In the genomic region with DNA sequence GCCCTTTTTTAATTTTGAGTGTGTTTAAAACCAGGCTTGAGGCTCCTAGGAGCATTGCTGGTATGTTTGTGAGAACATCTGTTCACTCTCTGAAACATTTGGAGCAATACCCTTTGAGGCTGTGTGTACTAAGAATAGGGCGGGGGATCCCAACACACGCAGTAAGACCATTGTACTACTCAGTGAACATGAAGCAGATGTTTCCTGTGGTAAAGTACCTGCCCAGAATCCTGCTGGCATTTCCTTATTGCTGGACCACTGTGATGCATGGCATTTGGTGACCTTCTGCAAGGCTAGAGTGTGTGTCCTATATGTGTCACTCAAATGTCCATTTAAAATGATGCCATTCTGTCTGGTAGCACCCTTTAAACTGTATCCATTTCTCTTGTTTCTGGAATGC, we compare ENCODE assay signal across 27 mouse cellular contexts.
DNase-seq lines count a peak whose midpoint lies in the region; ATAC-seq and TF ChIP-seq lines count a peak whose summit lies in the region.
"Had no signal": no experiment of that assay in that cellular context is flagged by ENCODE, and none has a peak within 500 bp of the region (broad histone marks: within the 10 kb centered on the region; RNA-seq: fewer than 3 reads in every experiment).

No protein-coding gene starts in this region.

- H3K4me2 ChIP-seq in lung, embryonic 14.5 days = no peak overlapping the region
- H3K4me2 ChIP-seq in lung, postnatal 0 days (replicated peaks; ENCODE audit: low read depth, low read length) = no peak overlapping the region
- H3K4me2 ChIP-seq: embryonic facial prominence, embryonic 13.5 days; forebrain, embryonic 13.5 days; heart, embryonic 11.5 days; hindbrain, embryonic 13.5 days had no signal

- ATAC-seq in lung, embryonic 14.5 days (ENCODE audit: insufficient read depth) = peak; percentile 47; the same call in 1 of the 2 replicates
- peak; percentile 47; the same call in 1 of the 2 replicates for ATAC-seq in lung, postnatal 0 days
- ATAC-seq: activated CD4-positive, CD25-positive, alpha-beta regulatory T cell, adult 4 months; forebrain, embryonic 13.5 days; forebrain, embryonic 16.5 days; hindbrain, embryonic 16.5 days had no signal

- H3K9me3 ChIP-seq in lung, embryonic 14.5 days (ENCODE audit: low read depth, low read length) = no peaks in the 10 kb centered on the region
- no peaks in the 10 kb centered on the region for H3K9me3 ChIP-seq in lung, postnatal 0 days (ENCODE audit: low read length)
- H3K9me3 ChIP-seq: embryonic facial prominence, embryonic 13.5 days; forebrain, embryonic 10.5 days; forebrain, embryonic 13.5 days; hindbrain, embryonic 10.5 days; hindbrain, embryonic 13.5 days had no signal

- peak; percentile 13 for DNase-seq in adrenal gland, adult 2 months
- no peak for DNase-seq in adrenal gland, postnatal 36 days
- DNase-seq in kidney, postnatal 10 days = peak; percentile 8
- DNase-seq in kidney, adult 11 months = no peak
- peak; percentile 13 for DNase-seq in lung, embryonic 14.5 days
- no peak for DNase-seq in lung, adult 2 months
- DNase-seq in lung, postnatal 0 days (ENCODE audit: low spot score) = no peak
- no peak for DNase-seq in lung, adult 18-20 months
- DNase-seq: adrenal gland, postnatal 10 days; cerebellum, adult 11 months; cerebellum, adult 2 months; cerebellum, adult 9-11 months; cerebellum, postnatal 25 days; gastrocnemius, postnatal 10 days; gastrocnemius, postnatal 36 days; heart, adult 2 months; heart, postnatal 10 days; heart, postnatal 36 days had no signal

- TF ChIP-seq EP300 in lung, postnatal 0 days (IDR thresholded peaks at IDR 0.05) = peak; percentile 63

- H3K27ac ChIP-seq in lung, embryonic 14.5 days (ENCODE audit: low read depth) = no peak overlapping the region
- no peak overlapping the region for H3K27ac ChIP-seq in lung, postnatal 0 days (ENCODE audit: low read length)
- H3K27ac ChIP-seq: embryonic facial prominence, embryonic 13.5 days; forebrain, embryonic 10.5 days; forebrain, embryonic 13.5 days; heart, adult 2 months; hindbrain, embryonic 10.5 days; hindbrain, embryonic 13.5 days had no signal

- TF ChIP-seq POLR2A in lung, adult 2 months (IDR thresholded peaks at IDR 0.05; ENCODE audit: borderline replicate concordance, extremely low read depth, low read depth, low read length) = no peak

- no peak for TF ChIP-seq CTCF in lung, embryonic 14.5 days (IDR thresholded peaks at IDR 0.05; ENCODE audit: low read depth)
- no peak for TF ChIP-seq CTCF in lung, adult 2 months (IDR thresholded peaks at IDR 0.05; ENCODE audit: insufficient read depth, low read length)
- TF ChIP-seq CTCF in lung, postnatal 0 days (IDR thresholded peaks at IDR 0.05) = no peak

- no peak overlapping the region for H3K9ac ChIP-seq in lung, embryonic 14.5 days
- no peak overlapping the region for H3K9ac ChIP-seq in lung, postnatal 0 days (replicated peaks; ENCODE audit: low read depth)
- H3K9ac ChIP-seq: embryonic facial prominence, embryonic 13.5 days; forebrain, embryonic 13.5 days; hindbrain, embryonic 13.5 days had no signal

- H3K4me1 ChIP-seq in lung, embryonic 14.5 days (ENCODE audit: insufficient read depth) = no peaks in the 10 kb centered on the region
- H3K4me1 ChIP-seq in lung, adult 2 months (ENCODE audit: control insufficient read depth, insufficient read depth, low read length) = no peaks in the 10 kb centered on the region
- no peaks in the 10 kb centered on the region for H3K4me1 ChIP-seq in lung, postnatal 0 days (ENCODE audit: insufficient read depth, low read depth, low read length)
- H3K4me1 ChIP-seq: embryonic facial prominence, embryonic 13.5 days; forebrain, embryonic 10.5 days; forebrain, embryonic 13.5 days; hindbrain, embryonic 10.5 days; hindbrain, embryonic 13.5 days had no signal

- H3K4me3 ChIP-seq in lung, embryonic 14.5 days (ENCODE audit: low read depth, low read length) = no peak overlapping the region
- H3K4me3 ChIP-seq in lung, adult 2 months (replicated peaks; ENCODE audit: extremely low read depth, low read depth, low read length) = no peak overlapping the region
- no peak overlapping the region for H3K4me3 ChIP-seq in lung, postnatal 0 days (ENCODE audit: low read depth, low read length)
- H3K4me3 ChIP-seq: embryonic facial prominence, embryonic 13.5 days; forebrain, embryonic 10.5 days; forebrain, embryonic 13.5 days; heart, adult 2 months; hindbrain, embryonic 10.5 days; hindbrain, embryonic 13.5 days had no signal

- H3K36me3 ChIP-seq in lung, embryonic 14.5 days (ENCODE audit: insufficient read depth) = no peaks in the 10 kb centered on the region
- no peaks in the 10 kb centered on the region for H3K36me3 ChIP-seq in lung, postnatal 0 days (ENCODE audit: insufficient read depth, low read length)
- H3K36me3 ChIP-seq: embryonic facial prominence, embryonic 13.5 days; forebrain, embryonic 10.5 days; hindbrain, embryonic 10.5 days had no signal

- no peaks in the 10 kb centered on the region for H3K27me3 ChIP-seq in lung, embryonic 14.5 days (ENCODE audit: insufficient read depth, low read length)
- H3K27me3 ChIP-seq in lung, postnatal 0 days (replicated peaks; ENCODE audit: insufficient read depth, low read length) = no peaks in the 10 kb centered on the region
- H3K27me3 ChIP-seq: embryonic facial prominence, embryonic 13.5 days; forebrain, embryonic 13.5 days; hindbrain, embryonic 13.5 days had no signal

- 73% methylated on average over 2 of the region's 2 CpGs for WGBS in lung, embryonic 14.5 days
- 39% methylated on average over 2 of the region's 2 CpGs for WGBS in lung, adult 2 months
- 60% methylated on average over 2 of the region's 2 CpGs for WGBS in lung, postnatal 0 days

Comparison
In these comparisons a context has a peak if more than half of its experiments do, and no peak if none do; other contexts are left out.
1. DNase-seq: peak in adrenal gland, adult 2 months (single experiment), kidney, postnatal 10 days (single experiment) and lung, embryonic 14.5 days (single experiment); none in adrenal gland, postnatal 36 days (0 of 2), kidney, adult 11 months (single experiment), lung, adult 2 months (single experiment), lung, postnatal 0 days (single experiment) and lung, adult 18-20 months (0 of 2).